Mouse (Mus musculus) lung, postnatal 14 days (tissue): ENCODE data around the gene Olfr105-ps.

Source experiments
- DNase-seq: peaks from one replicate; pipeline ENCODE4 v3.0.0; 2021

Olfr105-ps gene

GRCm38 (mm10) chr17:37378733-37379132 is at the start of gene Olfr105-ps:
TSS of gene Olfr105-ps (plus strand) at chr17:37379033.
- no peak for DNase-seq

- no peak for DNase-seq
Measured at GRCm38 (mm10) chr17:37339598-37339997, 39.2 kb upstream of the Olfr105-ps start, which contains the start of gene Olfr103. TSS of gene Olfr103 (minus strand) at chr17:37339698.

- DNase-seq, result no peak
Measured at GRCm38 (mm10) chr17:37359282-37359681, 19.6 kb upstream of the Olfr105-ps start, which contains the start of gene Olfr104-ps. TSS of gene Olfr104-ps (plus strand) at chr17:37359582.

DNA sequence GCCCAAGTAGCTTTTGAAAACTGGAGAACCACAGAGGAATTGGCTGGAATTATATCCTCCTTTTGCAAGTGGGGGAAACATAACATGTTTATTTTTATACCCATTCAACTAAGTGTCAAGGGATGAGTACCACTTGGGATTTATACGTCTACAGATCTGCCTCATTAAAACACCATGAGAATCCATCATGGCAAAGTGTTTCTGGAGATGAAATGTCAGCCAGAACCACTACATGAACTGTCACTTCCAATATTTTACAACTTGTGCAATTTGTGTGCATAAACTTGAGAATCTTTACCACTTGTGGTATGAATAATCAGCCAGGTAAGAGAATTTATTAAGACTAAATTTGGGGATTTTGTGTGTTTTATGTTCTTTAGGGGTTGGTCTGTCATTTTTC is 11.3 kb downstream of the Olfr105-ps start, which contains the start of gene Olfr106-ps:
TSS of gene Olfr106-ps (plus strand) at position 301 of the 400 bp plus-strand sequence.
- DNase-seq, result no peak

DNA sequence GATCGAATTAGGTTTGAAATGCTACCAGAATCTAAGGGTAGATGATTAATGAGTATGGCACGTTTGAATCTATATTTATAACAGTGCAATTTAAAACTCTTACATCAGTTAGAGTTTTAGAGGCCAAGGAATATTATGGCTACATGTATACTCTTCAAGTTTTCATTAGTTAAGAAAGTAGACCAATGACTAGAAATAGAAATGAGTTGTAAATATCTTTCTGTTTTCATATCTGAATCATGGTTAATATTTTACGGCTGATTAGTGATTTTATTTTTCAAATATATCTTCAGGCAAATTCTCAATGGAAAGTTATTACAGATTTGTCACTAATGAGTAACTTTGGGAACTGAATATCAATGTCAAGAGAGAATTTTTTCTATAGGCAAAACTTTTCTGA is 20.1 kb downstream of the Olfr105-ps start, which contains the start of gene Olfr107:
TSS of gene Olfr107 (plus strand) at position 301 of the 400 bp plus-strand sequence.
- DNase-seq, result no peak

GRCm38 (mm10) chr17:37413380-37413779 is 34.5 kb downstream of the Olfr105-ps start:
- DNase-seq, result no peak
